Mouse (Mus musculus) adrenal gland, postnatal 4 days (tissue): ENCODE data around the gene Gm6401. TPM values are rescaled to one million over a fixed set of nuclear protein-coding genes. Genes with fewer than 3 reads are reported as not detected.
"Not testable (repeated sequence)": the region's sequence is repeated elsewhere in the genome, so short reads cannot be mapped to it uniquely, and the experiment has no call there.

ENCODE experiments used
- DNase-seq, 2 experiments: peaks; one replicate each; pipeline ENCODE4 v3.0.0; 2021 to 2022; ENCODE audit warnings: low spot score in 2 of 2, mixed read lengths in 2 of 2
- long read RNA-seq, 2 experiments: library from polyadenylated mRNA; stranded (forward); transcript quantifications; one replicate each; pipeline ENCODE4 v2.0.0; 2021
- total RNA-seq, 2 experiments: library from RNA; stranded (reverse); gene quantifications; 2 replicates each; pipeline ENCODE4 v1.2.3; 2021

Gm6401 gene
- total RNA-seq = not detected
- long read RNA-seq, experiment 1 = 0 reads
- long read RNA-seq, experiment 2 = 0 reads

GRCm38 (mm10) chr14:41967827-41968226 is at the start of gene Gm6401:
Gm6401 (minus strand) TSS chr14:41967927.
- not testable (repeated sequence) for DNase-seq

DNA sequence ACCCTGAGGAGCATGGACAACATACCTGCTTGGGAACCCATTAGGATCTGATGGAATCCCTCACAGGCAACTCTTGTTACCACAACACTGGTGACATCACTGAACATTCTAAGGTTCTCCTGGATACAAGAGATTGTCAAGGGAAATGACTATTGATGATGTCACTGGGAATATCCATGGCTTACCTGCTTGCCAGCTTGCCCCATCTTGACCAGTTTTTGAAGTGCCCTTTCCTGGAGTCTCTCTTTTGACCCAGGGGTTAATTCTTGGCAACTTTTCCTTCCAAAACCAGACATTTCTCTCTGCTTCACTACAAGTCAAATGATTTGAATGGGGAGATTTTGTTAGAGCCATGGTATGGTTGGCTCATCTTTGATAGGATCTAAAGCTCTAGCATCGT is 15.5 kb upstream of the Gm6401 start, which contains the start of gene Gm3543:
Gene Gm3543, minus strand, starts transcription at position 101 of the 400 bp plus-strand sequence.
- DNase-seq = not testable (repeated sequence)

- DNase-seq = not testable (repeated sequence)
These were observed 869 bp upstream of the Gm6401 start for GRCm38 (mm10) chr14:41968596-41968995.

GRCm38 (mm10) chr14:41964095-41964494 is 3.6 kb downstream of the Gm6401 start:
- not testable (repeated sequence) for DNase-seq

- DNase-seq = not testable (repeated sequence)
These were observed 24.0 kb downstream of the Gm6401 start, which contains the start of gene 1700024B05Rik for GRCm38 (mm10) chr14:41943695-41944094. 1700024B05Rik (plus strand) TSS chr14:41943995.

GRCm38 (mm10) chr14:41924649-41925048 is 43.1 kb downstream of the Gm6401 start, which contains the start of gene 1700049E17Rik1:
1700049E17Rik1 (plus strand) TSS chr14:41924949.
- not testable (repeated sequence) for DNase-seq

Other genes starting within 250 kb of the Gm6401 start
- not detected for gene Gm7929, start 217.3 kb downstream of the Gm6401 start, total RNA-seq
- gene Gm47189, start 195.5 kb downstream of the Gm6401 start, total RNA-seq = not detected
- not detected for gene Gm7980, start 60.6 kb downstream of the Gm6401 start, total RNA-seq
- gene 1700049E17Rik1, start 43.0 kb downstream of the Gm6401 start, total RNA-seq = not detected
- gene 1700024B05Rik, start 23.9 kb downstream of the Gm6401 start, total RNA-seq = not detected
- gene Gm3543, start 15.4 kb upstream of the Gm6401 start, total RNA-seq = not detected
- gene Gm7951, start 149.4 kb upstream of the Gm6401 start, total RNA-seq = not detected
- gene Gm17027, start 194.7 kb upstream of the Gm6401 start, total RNA-seq = not detected
- not detected for gene Gm3573, start 222.9 kb upstream of the Gm6401 start, total RNA-seq